Mouse (Mus musculus): Measurements from ENCODE around the gene Tsga10. TPM values are rescaled to one million over a fixed set of nuclear protein-coding genes. Genes with fewer than 3 reads are reported as not detected.
A peak's percentile ranks its signal among the peaks of the same experiment; 100 is the strongest.
"Not testable (repeated sequence)": the region's sequence is repeated elsewhere in the genome, so short reads cannot be mapped to it uniquely, and the experiment has no call there.

Gene Tsga10
- polyA plus RNA-seq, 1 experiment, result 14.9 TPM

DNA sequence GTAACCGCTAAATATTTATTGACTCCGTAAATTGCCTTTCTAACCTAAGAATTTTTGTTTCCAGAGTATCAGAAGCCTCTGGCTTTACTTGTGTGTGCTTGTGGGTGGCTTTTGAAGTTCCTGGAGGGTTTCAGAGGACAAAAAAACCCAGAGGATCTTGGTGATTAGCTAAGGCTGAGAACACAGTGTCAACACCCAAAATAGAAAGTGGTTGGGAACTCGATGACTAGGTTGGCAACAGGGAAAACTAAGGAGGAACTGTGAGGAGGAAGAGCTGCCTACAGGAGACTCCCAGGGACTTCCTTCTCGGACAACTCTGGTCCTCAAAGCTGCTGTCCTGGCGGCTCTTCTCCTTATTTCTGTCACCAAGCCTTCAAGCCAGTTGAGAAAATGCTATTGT lies 145.1 kb downstream of the Tsga10 start:
- peak in 1 of 2 experiments; percentile 37 for DNase-seq (ENCODE audit: extremely low spot score in 1 of 2, low spot score in 1 of 2)

GRCm38 (mm10) chr1:37719761-37720640 lies 146.2 kb downstream of the Tsga10 start, which contains the start of gene 2010300C02Rik:
TSS of gene 2010300C02Rik (minus strand) at chr1:37720085.
- DNase-seq (ENCODE audit: extremely low spot score in 1 of 2, low spot score in 1 of 2), result peak in 1 of 2 experiments; percentile 79

- no peak for DNase-seq (ENCODE audit: extremely low spot score in 1 of 2, low spot score in 1 of 2)
These were observed 147.1 kb downstream of the Tsga10 start for GRCm38 (mm10) chr1:37719030-37719723.

- peak in 1 of 2 experiments; percentile 36 for DNase-seq (ENCODE audit: extremely low spot score in 1 of 2, low spot score in 1 of 2)
These were observed 147.7 kb downstream of the Tsga10 start for GRCm38 (mm10) chr1:37718516-37718915.

DNA sequence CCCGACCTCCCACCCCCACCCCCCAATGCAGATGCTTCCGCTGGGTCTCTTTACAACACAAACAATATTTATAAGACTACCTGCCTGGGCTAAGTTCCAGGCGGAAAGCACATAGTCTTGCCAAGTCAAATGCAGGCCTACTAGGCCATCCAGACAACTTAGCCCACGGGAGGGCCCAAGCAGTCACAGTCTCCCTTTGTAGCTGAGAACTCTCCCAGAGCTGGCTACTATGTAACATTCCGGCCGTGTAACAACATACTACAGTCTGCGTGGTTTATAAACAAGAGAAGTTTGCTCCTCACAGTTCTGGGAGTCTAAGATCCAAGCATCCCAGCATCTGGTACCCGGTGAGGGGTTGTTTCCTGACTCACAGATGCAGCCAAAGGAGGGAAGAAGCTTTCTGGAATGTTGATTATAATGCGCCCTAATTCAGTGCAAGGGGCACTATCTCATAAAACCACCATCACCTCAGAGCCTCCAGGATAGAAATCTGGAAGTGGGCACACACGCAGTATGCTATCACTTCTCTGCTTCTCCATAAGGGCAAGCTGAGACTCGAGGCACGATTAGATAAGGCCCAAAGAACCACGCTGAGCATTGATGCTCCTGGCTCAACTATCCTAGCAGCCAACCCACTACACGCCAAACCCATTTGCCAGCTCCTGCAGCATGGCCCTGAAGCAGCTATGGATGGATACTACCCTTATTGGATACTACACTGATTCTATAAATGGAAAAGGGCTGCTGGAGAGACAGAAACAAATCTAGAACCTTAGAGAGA lies 148.6 kb downstream of the Tsga10 start:
- DNase-seq (ENCODE audit: extremely low spot score in 1 of 2, low spot score in 1 of 2), result no peak

- not testable (repeated sequence) for DNase-seq (ENCODE audit: extremely low spot score in 1 of 2, low spot score in 1 of 2)
These were observed 153.9 kb downstream of the Tsga10 start for GRCm38 (mm10) chr1:37712357-37712737.

DNA sequence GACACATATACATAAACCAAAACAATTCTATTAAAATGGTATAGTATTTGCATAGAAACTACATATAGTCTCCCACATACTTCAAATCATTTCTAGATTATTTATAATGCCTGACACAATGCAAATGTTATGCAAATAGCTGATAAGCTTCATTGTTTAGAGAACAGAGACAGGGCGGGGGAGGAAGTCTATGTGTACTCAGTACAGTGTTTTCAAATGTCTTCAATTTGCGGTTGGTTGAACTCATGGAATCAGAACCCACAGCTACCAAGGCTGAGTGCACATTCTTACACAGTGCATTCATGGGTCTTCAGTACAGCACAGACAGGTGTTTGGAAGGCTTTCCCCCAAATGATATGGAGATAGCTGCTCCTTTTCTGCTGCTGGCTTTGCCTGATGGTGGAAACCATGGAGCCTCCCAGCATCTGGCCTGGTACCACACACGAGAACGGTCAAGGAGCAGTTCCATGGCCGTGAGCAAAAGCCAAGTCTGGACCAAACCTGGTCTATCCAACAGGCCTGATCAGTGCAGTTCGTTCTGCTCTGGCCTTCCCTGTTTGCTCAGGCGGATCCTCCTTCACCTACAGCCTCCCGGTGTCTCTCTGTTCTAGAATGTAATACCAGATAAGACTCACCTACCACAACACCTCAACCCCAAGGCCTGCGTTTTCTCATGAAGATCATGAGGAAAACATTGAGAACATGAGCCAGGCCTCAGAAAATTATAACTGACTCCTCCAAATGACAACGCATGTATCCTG lies 154.5 kb downstream of the Tsga10 start:
- DNase-seq (ENCODE audit: extremely low spot score in 1 of 2, low spot score in 1 of 2), result no peak

- no peak for DNase-seq (ENCODE audit: extremely low spot score in 1 of 2, low spot score in 1 of 2)
These were observed 155.1 kb downstream of the Tsga10 start for GRCm38 (mm10) chr1:37711082-37711481.

GRCm38 (mm10) chr1:37709736-37710135 lies 156.5 kb downstream of the Tsga10 start:
- no peak for DNase-seq (ENCODE audit: extremely low spot score in 1 of 2, low spot score in 1 of 2)

DNA sequence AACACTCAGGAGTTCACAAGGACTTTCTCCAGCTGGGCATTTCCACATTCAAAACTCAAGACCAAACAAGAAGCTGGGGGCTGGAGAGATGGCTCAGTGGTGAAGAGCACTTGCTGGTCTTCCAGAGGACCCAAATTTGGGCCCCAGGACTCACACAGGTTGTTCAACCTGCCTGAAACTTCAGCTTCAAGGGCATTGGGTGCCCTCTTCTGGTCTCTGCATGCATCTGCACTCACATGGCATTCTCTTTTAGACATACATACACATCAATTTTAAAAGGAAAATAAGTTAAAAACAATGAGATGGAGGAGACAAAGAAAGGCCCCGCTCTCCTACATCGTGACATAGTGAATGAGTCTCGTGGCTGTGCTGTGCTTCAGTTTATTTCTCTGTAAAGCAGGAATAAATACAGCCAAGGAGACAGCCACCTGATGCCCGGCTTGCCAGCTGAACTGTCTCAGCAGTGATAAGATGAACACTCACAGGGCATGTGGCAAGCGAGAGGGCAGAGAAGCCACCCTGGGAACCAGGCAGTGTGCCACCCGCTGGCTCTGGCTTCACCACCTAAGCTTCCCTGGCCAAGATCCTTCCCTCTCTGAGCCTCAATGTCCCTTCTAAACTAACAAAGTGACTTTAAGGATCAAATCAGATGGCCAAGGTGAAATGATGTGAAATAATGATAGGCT lies 157.8 kb downstream of the Tsga10 start:
- no peak for DNase-seq (ENCODE audit: extremely low spot score in 1 of 2, low spot score in 1 of 2)

Other genes starting within 250 kb of the Tsga10 start
- gene 2010300C02Rik, start 146.3 kb downstream of the Tsga10 start, polyA plus RNA-seq (2012; rRNA removed), result 143 and 163 TPM in 2 replicates
- 7.6 and 8.6 TPM in 2 replicates for gene Lipt1, start 5.3 kb upstream of the Tsga10 start, polyA plus RNA-seq (2012; rRNA removed)
- gene Mitd1, start 24.0 kb upstream of the Tsga10 start, polyA plus RNA-seq (2012; rRNA removed), result 17.1 and 17.9 TPM in 2 replicates
- gene Mrpl30, start 24.0 kb upstream of the Tsga10 start, polyA plus RNA-seq (2012; rRNA removed), result 127 and 138 TPM in 2 replicates
- gene Lyg2, start 50.1 kb upstream of the Tsga10 start, polyA plus RNA-seq (2012; rRNA removed), result not detected in 2 replicates
- gene Lyg1, start 91.3 kb upstream of the Tsga10 start, polyA plus RNA-seq (2012; rRNA removed), result not detected in 2 replicates
- gene Txndc9, start 131.5 kb upstream of the Tsga10 start, polyA plus RNA-seq (2012; rRNA removed), result 44.6 and 48.4 TPM in 2 replicates
- gene Eif5b, start 131.6 kb upstream of the Tsga10 start, polyA plus RNA-seq (2012; rRNA removed), result 17.5 and 21.6 TPM in 2 replicates